Mouse (Mus musculus) frontal cortex, postnatal 14 days (tissue): Measurements from ENCODE around the gene Dusp7.

ENCODE experiments used
- DNase-seq, 2 experiments: peaks; one replicate each; pipeline ENCODE4 v3.0.0; 2022; ENCODE audit warnings: low spot score in 2 of 2

The Dusp7 gene

DNA sequence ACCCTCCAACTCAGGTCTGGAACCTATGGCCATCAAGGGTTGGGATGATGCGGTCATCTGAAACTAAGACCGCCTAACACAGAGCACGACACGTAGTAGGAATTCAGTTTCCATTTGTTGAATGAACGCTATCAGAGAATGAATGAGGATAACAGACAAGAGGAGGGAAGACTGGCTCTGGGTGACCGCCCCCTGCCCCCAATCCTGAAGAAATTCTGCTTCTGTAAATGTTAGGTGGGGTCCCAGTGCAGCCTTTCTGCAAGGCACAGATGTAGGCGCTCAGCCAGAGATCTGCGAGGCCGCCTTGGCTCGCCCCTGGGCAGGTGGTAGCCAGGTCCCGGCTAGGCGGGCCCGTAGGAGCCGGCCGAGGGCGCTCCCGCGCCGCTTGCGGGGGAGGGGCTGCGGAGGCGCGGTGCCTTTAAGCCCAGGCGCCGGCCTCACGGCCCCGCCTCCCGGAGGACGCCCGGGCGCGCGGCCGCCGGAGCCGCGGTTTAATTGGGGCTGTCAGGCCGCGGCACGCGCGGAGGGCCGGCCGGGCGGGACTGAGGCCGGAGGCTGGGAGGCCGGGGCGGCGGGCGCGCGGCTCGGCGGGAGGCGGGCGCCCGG lies at the start of gene Dusp7:
Dusp7 (plus strand) TSS at position 521 of the 606 bp plus-strand sequence.
- DNase-seq, result peak; percentile 62 to 74

DNA sequence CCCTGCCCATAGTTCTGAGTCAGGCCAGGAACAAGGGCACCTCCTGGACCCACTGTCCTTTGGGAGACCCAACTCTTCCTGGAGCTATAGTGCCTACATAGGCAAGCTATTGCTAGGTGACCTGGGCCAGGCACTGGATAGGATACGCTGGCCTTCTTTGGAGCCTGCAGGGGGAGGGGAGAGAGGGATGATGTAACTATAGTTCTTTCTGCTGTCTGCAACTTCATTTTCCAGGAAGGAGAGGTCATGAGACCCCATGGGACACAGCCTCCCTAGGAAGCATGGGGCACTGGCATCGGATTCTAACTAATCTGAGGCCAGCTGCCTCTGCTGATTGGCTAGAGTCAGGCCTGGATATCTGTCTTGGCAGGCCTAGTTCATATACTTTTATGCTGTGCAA lies 49.3 kb upstream of the Dusp7 start:
- no peak for DNase-seq

DNA sequence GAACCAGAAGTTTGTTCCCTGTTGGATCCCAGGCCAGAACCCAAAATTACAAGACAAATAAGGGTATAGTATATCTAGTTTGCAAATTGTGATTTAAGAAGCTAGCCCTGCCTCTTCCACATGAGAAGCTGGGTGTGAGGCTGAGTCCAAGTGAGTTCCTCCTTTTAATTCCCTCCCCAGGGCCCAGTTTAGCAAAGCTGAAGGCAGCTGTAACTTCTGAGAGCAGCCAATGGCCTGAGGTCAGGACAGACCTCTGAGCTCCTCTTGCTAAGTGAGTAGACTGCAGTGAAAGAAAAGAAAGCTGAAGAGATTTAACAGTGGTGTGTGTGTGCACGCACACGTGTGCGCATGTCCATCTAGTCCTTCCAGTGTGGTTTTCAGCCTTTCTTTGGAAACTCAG lies 45.9 kb upstream of the Dusp7 start:
- no peak for DNase-seq

DNA sequence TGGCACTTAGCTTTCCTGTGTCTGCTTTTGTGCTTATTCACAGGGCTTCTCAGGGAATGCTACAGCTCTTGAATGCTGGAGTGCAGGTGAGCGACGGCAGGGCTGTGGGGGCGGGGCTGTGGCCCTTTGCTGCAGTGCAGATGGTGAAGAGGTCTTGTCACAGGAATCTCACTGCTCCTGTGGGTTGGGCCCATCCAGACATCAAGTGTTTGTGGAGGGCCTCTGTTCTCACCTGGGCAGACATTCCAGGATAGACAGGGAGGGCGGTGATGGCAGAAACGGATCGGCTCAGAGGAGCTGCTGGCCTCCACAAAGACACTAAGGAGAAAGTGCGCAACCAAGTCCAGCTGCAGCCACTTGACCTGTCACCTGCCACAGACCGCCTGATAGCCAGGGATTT lies 42.2 kb upstream of the Dusp7 start:
- DNase-seq, result no peak

DNA sequence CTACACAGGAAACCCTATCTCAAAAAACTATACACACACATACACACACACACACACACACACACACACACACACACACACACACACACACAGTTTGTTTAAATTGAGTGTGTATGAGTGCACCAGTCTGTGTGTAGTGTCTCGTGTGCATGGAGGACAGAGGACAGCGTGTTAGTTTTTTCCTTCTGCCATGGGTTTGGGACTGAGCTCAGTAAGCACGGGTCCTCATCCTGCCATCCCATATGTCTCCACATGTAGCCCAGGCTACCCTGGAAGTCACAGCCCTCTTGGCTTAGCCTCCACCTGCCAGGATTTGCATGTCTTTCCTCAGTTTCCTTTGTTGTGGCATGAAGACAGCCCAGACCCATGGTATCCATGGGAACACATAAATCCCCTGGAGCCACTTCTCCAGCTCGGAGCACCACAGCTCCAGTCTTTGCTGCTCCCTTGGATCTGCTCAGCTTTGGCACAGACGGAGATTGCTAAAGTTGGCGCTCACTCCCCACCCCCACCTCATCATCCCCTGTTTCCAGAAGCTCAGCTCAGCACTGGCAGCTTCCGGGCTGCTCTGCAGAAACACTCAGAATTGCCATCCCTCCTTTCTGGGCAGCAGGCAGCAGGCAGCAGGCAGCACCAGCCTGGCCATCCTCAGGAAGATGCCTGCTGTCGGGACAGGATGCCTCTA lies 41.2 kb upstream of the Dusp7 start:
- DNase-seq, result peak in 1 of 2 experiments; percentile 50

DNA sequence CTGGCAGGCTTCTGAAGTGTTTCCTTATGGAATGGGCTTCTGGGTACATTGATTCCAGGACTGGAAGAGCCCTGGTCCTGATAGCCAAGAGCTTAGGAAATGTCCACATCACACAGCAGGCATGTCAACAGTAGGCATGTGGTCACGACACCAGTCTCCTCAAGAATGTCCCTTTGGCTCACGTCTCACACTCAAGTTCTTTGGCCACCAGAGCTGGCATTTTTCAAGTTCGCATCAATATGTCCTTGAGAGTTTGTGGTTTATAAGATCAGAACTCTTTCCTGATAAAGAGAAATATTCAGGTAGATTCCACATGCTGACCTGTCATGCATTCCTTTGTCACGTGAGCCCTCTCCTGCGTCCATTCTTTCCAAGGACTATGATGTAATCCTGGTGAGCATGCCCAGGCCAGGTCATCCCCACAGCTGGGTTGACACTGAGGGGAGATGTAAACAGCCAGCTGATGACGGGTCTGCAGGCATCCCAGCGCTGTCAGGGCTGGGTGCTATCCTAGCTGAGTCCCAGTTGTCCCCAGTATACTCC lies 40.3 kb upstream of the Dusp7 start:
- DNase-seq, result no peak

DNA sequence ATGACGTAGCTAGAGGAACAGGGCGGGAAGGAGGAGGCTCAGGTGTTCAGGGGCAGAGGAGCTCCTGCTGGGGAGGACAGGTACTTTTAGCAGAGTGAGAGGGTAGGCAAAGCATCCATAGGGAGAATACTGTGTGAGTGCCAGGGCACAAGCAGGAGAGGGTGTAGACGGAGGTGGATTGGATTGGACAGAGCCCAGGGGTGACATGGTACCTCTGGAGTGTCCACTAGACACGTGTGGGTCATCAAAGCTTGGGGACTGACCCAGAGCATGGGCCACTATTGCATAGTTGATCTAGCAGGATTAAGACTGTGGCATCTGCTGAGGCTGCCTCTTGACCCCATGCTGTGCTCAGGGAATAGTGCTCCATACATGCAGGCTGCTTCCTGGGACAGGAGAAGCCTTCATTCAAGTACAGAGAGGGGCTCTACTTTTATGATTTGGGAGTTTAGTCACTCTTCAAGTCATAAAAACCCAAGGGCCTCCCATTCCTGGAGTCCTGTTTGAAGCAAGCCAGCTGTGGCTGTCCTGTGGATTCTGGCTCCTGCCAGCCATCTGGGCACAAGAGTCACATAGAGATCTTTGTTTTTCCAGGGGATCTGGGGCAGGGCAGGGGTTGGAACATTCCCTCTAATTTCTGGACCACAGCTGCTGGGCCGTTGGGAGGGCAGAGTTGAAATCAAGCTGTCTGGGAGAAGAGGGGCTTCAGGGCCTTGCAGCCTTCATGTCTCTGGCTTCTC lies 39.5 kb upstream of the Dusp7 start:
- DNase-seq, result no peak

DNA sequence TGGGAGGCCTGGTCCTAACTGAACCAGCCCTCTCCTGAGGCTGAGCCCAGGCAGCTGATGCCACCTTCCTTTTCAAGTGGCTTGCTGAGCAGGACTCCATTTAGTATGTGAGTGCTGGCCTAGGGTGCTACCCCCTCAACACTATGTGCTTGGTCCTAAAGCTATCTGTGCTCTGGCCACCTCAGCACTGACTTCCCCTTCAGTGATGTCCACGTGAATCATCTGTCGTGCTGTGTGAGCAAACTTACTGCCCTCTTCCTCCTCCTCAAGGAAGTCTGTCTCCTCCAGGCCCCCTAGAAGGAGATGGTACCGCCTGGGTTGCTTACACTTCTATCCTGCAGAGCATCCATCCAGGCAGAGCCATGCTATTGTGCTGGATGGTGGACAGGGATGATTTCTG lies 35.7 kb upstream of the Dusp7 start:
- DNase-seq, result no peak

DNA sequence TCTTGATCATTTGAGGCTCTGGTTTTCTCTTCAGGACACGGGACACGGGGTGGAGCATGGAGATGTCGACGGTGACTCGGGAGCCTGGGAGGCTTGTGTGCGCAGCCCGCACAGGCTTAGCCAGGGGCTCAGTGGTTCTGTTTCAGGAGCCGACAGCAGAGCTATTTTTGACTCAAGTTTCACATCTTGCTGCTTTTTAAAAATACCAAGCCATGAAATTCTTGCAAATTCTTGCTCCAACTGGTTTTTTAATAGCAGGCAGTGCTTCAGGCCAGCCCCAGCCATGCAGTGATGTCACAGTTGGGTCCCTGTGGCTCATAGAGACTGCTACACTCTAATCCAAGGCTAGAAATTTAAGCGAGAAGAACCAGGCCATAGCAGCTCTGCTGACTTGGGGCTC lies 30.8 kb upstream of the Dusp7 start:
- no peak for DNase-seq

DNA sequence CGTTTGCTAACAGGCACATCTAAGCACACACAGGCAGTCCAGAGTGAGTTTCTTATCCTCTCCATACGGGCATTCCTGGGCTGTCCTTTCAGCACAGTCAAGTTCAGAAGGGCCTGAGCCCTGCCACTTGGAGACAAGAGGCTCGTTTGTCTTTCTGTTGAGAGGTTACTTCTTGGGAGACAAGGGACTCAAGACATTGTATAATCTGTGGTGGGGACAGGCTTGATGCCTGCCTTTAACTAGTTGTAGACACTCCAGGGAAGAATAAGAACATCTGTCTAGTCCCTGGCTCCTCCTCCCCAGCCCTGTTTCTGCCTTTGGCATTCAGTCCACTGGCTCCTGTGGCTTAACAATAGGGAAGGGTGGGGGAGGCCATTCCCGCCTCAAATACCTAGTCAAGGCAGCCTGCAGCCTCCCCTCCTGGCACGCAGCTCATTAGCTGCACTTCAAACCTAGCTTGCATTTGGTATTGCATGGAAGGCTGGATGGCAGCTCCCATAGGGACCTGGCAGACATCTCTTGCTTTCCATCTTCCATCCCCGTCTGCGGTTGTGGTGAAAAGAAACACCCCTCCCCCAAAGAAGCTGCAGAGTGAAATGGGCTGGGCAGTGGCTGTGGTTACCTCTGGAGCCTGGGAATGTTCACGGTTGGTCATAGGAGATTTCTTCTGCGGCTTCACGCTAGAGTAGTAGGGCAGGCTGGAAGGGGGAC lies 29.8 kb upstream of the Dusp7 start:
- no peak for DNase-seq

DNA sequence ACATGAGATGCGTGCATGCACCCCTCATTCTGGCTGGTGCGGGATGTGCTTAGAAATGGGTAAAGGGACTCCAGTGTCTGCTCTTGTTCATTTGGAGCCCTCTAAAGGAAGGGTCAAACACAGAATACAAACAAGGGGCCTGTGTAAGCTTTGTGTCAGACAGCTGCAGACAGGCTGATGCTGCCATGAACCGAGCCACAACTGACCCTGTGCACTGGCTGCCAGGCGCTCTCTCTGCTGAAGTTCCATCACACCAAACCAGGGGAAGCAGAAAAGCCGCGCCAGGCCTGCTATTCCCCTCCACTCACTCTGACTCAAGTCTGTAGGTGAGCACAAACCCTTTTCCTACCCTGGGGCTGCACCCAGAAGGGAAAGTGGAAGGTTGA lies 29.3 kb upstream of the Dusp7 start:
- no peak for DNase-seq

DNA sequence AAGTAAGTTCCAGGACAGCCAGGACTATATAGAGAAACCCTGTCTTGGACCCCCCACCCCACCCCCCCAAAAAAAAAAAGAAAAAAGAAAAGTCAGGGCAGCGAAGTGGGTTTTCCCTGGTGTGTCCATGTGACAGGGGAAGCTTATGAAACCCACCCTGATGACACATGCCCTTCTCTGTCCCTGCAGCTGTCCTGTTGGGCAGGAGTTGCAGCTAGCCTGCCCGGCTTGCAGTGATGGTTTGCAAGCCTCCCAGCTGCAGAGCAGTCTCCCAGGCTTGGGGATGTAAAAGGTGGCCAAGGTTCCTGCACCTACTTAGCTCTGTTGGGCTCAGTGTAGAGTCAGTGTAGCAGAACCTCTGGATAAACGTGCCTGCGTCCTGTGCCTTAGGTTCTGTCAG lies 28.7 kb upstream of the Dusp7 start:
- no peak for DNase-seq

DNA sequence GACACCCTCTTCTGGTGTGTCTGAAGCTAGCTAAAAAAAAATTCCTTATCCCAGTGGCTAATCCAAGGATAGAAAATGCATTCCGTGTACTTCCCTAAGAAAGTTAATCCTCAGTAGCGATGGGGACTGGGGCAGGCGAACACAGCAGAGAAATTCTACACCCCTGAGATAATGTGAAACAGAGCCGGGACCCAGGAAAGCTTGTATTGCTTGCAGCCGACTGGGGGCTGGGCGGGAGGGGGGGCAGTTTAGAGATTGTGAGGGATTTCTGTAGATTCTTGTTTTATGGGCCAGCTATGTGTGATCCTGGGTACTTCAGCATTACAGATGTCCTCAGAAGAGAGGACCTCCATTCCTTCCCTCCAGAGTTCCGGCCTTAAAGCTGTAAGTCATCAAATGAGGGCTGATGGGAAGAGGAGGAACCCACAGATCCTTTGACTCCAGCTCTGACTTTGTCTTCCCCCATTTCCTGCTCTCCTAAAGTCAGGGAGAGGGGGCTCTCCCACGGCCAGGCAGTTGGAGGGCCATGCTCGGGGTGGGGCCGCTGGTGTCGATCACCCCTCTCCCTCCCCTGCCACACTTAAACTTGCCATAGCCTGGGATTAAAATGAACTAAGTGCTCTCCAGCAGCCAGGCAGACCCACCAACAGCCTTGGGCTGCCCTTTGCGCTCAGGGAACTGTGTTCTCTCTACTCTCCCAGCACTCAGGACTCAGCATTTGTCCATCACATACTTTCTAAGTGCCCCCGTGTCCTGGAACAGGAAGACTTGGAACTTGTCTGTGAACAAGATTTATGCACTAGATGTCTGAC lies 27.7 kb upstream of the Dusp7 start:
- no peak for DNase-seq

DNA sequence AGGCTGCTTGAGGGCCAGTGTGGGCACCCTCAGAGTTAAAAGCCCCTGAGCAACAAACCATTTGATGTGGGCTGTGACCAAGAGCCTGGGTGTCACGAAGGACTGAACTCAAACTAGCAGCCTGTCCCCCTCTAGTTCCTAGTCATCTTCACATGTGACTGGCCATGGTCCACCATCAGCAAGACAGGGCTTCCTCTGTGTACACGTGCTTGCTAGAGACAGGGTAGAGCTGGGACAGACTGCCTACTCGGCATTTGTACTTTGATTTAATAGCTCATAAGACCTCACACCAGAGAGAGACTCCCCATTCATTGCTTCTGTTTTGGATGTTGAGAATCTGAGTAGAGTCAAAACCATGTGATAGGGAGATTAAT lies 27.1 kb upstream of the Dusp7 start:
- DNase-seq, result no peak

DNA sequence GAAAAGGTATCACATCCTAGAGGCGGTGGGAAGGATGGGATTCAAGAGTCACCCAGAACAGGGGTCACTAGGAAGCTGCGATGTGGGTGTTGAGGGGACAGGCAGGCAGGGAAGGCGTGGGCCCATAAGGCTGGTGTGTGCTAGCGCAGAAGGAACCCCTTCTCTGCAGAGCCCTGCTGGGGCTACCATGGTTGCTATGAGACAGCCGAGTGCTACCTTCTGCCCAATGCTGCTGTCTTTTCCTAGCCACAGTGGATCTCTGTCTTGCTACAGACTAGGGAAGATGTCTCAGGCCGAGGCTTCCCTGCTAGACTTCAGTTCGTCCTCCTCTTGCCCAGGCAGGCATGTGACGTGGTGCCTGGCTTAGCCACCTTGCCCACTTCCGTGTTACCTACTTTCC lies 25.9 kb upstream of the Dusp7 start:
- DNase-seq, result no peak

DNA sequence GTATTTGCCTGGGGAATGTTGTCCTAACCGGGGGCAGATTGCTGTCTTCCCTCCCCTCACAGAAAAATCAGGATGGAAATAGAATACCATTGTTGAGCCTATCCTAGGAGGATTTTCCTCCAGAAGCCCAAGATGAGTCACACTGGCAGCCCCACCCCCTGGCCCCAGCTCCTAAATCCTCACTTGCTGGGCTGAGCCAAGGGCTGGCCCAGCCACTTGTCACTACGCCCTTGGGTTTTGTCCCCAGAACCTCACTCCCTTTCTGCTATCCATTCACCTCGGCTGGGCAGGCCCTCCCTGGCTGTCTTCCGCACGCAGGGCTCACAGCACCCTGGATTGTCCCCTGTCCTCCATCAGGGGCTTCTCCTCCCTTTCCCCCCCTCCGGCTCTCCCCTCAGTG lies 23.3 kb upstream of the Dusp7 start:
- DNase-seq, result no peak

DNA sequence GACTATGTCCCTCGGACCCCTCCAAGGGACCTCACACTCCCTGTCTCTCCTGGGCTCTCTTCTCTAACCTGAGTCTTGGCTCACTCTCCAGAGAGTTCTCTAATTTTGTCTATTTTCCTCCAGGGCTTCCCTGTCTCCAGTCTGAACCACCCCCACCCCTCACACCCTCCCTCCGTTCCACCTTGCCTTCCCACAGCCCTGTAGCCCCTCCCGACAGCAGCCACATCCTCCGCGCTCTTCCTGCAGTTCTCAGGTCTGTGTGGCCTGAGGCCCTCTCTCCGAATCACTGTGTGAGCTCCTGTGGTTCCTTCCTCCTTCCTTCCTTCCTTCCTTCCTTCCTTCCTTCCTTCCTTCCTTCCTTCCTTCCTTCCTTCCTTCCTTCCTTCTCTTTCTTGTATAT lies 22.8 kb upstream of the Dusp7 start:
- DNase-seq, result no peak

DNA sequence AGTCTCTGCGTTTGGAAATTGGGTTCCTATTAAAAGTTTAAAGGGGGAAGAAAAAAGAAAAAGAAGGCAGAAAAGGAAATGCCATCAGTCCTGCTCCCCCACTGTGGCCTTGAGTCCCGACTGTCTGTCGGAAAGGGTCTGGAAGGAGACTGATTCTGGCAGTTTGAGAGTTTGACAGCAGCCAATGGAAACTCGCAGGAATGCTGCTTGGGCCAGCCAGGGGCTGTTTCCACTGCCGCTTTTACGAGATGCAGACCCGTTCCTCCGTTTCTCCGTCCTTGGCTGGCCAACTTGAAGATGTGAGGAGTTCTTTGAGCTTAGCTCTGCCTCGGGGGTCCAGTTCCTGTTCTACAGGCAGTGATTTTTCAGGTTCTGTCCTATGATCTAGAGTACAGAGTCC lies 20.2 kb upstream of the Dusp7 start:
- no peak for DNase-seq

DNA sequence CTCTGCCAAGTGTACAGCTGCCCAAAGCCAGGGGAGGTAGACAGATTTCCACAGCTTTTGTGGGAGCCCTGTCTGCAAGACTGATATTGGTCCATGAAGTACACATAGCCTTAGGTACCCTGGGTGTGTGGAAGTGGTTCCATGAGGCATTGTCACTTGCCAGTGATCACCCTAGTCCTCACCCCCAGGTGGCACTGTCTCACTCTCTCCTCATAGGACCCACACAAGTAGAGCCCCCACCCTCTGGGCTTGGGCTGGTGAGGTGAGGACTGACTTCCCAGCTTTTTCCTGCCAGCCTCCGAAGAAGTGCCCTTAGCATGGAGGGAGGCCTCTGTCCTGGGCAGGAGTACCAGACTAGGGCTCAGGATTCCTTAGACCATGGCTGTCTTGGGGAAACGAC lies 19.4 kb upstream of the Dusp7 start:
- DNase-seq, result no peak

DNA sequence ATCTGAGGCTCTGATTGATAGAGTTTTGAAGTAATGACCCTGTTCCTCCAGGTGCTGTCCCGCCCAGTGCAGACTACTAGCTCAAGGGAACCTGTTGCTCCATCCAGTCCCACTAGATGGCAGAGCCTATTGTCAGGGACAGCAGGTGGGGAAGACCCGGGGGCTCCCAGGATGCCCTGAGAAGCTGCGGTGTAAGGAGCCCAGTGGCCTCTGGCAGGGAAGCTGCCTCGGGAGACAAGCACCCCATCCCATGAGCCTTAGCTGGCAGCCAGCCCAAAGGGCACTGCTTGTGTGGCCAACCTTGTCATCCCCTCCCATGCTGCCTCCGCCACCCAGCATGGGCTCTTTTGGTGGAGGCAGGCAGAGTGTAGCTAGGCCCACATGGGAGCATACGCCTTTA lies 17.3 kb upstream of the Dusp7 start:
- no peak for DNase-seq

DNA sequence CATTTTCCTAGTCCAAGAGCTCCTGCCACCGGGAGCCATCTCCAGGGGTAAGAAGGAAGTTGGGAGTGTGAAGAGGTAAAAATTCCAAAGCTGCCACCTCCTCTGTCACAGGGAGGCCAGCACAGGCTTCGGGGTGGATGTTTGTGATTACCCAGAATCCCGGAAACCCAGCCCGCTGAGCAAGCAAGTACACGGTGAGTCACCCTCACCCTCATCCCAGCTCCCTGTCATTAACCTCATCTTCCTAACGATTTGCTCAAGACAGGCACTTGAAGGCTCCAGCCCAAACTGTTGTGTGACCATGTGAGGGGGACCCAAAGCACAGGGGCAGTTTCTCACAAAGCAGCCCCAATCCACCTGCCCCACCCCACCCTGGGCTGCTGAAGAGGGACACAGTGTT lies 14.7 kb upstream of the Dusp7 start:
- no peak for DNase-seq

DNA sequence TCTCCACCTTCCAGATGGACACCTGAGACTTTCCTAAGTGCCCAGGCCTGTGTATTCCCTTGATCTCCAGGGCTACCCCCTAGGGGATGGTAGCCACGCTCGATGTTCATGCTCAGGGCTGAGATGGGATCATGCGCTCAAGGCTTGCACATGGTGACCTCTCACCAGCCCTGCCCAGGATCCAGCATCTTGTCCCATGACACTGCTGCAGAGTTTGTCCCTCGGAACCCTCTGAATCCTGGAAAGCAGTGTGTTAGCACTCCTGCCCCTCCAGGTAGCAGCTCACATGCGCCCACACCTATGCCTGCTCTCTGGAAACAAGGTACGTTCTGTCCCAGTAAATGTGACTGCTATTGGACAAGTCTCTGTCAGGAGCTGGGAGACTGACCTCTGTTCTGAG lies 13.6 kb upstream of the Dusp7 start:
- DNase-seq, result no peak
